Mouse (Mus musculus) kidney, postnatal 0 days (tissue): ENCODE results near the gene Ceacam15. TPM values are rescaled to one million over a fixed set of nuclear protein-coding genes. Genes with fewer than 3 reads are reported as not detected.
A peak's percentile ranks its signal among the peaks of the same experiment; 100 is the strongest.
"Not testable (repeated sequence)": the region's sequence is repeated elsewhere in the genome, so short reads cannot be mapped to it uniquely, and the experiment has no call there.

Experiments used
- ATAC-seq: fragments of 200-750 bp; cut with Nextera tagmentation; replicated peaks from 2 replicates; pipeline ENCODE4 v1.8.0; 2017; ENCODE audit warnings: low read depth, moderate number of reproducible peaks, moderate TSS enrichment, moderate library complexity; ENCODE audit not compliant: low FRiP score
- DNase-seq: peaks from one replicate; pipeline ENCODE4 v3.0.0-alpha.2; 2016; ENCODE audit warnings: low spot score
- H3K27ac ChIP-seq: fragments of 300-500 bp; sonication (generic); 2 replicates; pipeline ENCODE4 v1.5.1; 2014; ENCODE audit warnings: mild to moderate bottlenecking
- H3K27me3 ChIP-seq: fragments of 300-500 bp; sonication (generic); 2 replicates; pipeline ENCODE4 v1.6.1; 2014; ENCODE audit warnings: low read length, mixed read lengths; ENCODE audit not compliant: insufficient read depth
- H3K36me3 ChIP-seq: fragments of 300-500 bp; sonication (generic); 2 replicates; pipeline ENCODE4 v1.6.1; 2014; ENCODE audit warnings: low read length, mixed read lengths; ENCODE audit not compliant: insufficient read depth
- H3K4me1 ChIP-seq: fragments of 300-500 bp; sonication (generic); replicated peaks from 2 replicates; pipeline ENCODE4 v1.6.1; 2014; ENCODE audit warnings: antibody characterized with exemption, low read length, mixed read lengths; ENCODE audit not compliant: insufficient read depth
- H3K4me2 ChIP-seq: fragments of 300-500 bp; sonication (generic); 2 replicates; pipeline ENCODE4 v1.6.1; 2014; ENCODE audit warnings: mild to moderate bottlenecking, low read length, moderate library complexity, mixed read lengths
- H3K4me3 ChIP-seq: fragments of 300-500 bp; sonication (generic); replicated peaks from 2 replicates; pipeline ENCODE4 v1.5.1; 2014; ENCODE audit warnings: low read depth, low read length
- H3K9ac ChIP-seq: fragments of 300-500 bp; sonication (generic); 2 replicates; pipeline ENCODE4 v1.6.1; 2014; ENCODE audit warnings: low read depth, low read length
- H3K9me3 ChIP-seq: fragments of 300-500 bp; sonication (generic); replicated peaks from 2 replicates; pipeline ENCODE4 v1.6.1; 2016; ENCODE audit warnings: low read length, inconsistent platforms, mixed read lengths
- CTCF ChIP-seq: IDR thresholded peaks from 2 replicates; pipeline ENCODE4 v1.5.1; 2016; ENCODE audit warnings: antibody characterized with exemption, low read depth, mild to moderate bottlenecking, moderate library complexity
- WGBS: fragments of 180-500 bp; shearing (Covaris S2); extraction: QIAGEN DNeasy Blood & Tissue Kit; methylation state at CpG from one replicate; pipeline ENCODE4 v1.1.7; 2014; 5-methylcytosine and 5-hydroxymethylcytosine counted together
- polyA plus RNA-seq: library from polyadenylated mRNA; unstranded; fragments of >200 nt; fragmentation: Nextera tagmentation; extraction: Ambion mirVana; gene quantifications from 2 replicates; pipeline ENCODE4 v1.2.1, GENCODE M21; 2015

Gene Ceacam15
- polyA plus RNA-seq: not detected in 2 replicates

DNA sequence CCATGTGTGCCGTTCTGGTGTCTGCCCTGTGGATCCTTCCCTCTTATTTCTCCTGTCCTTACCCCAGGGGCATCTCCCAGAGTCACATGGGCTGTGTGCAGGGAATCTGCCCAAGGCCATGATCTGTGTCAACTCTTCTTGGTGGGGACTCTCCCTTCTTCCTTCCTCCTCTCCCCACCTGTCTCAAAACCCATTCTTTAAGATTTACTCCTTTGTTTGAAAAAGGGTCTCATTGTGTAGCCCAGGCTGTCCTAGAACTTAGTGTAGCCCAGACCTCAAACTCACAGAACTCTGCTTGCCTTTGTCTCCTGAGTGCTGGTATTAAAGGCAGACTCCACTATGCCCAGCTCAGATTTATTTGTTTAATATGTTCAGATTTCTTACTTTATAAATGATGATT, at the start of gene Ceacam15:
Ceacam15 (minus strand) TSS at position 101 of the 400 bp plus-strand sequence.
- H3K4me1 ChIP-seq: no peaks in the 10 kb centered on the region
- ATAC-seq: no peak

GRCm38 (mm10) chr7:16722490-16722889, 47.0 kb upstream of the Ceacam15 start:
- not testable (repeated sequence) for H3K36me3 ChIP-seq, H3K27me3 ChIP-seq, ATAC-seq, H3K4me1 ChIP-seq, H3K9me3 ChIP-seq, H3K4me3 ChIP-seq, H3K27ac ChIP-seq, DNase-seq, H3K9ac ChIP-seq, H3K4me2 ChIP-seq
- 78% methylated on average over 3 of the region's 3 CpGs for WGBS

More for the DNA sequence above, at the start of gene Ceacam15:
- no peak within 1 kb of the TSS for H3K9ac ChIP-seq
- no peak within 1 kb of the TSS for H3K4me2 ChIP-seq
- no peak within 1 kb of the TSS for H3K4me3 ChIP-seq
- no peak within 1 kb of the TSS for H3K27ac ChIP-seq
- no peaks in the 10 kb centered on the region for H3K27me3 ChIP-seq
- H3K36me3 ChIP-seq: no peaks in the 10 kb centered on the region
- TF ChIP-seq CTCF: no peak
- no peak for DNase-seq
- 39% methylated on average over 1 of the region's 1 CpGs for WGBS
- H3K9me3 ChIP-seq: no peaks in the 10 kb centered on the region

- Histone ChIP-seq H3K4me3 (no peak within 1 kb of the TSS), H3K27me3 (no peaks in the 10 kb centered on the region), H3K36me3 (no peaks in the 10 kb centered on the region), H3K9ac (no peak within 1 kb of the TSS), H3K4me1 (no peaks in the 10 kb centered on the region), H3K4me2 (no peak within 1 kb of the TSS), H3K27ac (no peak within 1 kb of the TSS), H3K9me3 (no peaks in the 10 kb centered on the region)
- 91% methylated on average over 2 of the region's 2 CpGs for WGBS
- no peak for ATAC-seq
- TF ChIP-seq CTCF: no peak
- DNase-seq: no peak
These were observed 46.1 kb upstream of the Ceacam15 start, which contains the start of gene Ceacam9 for GRCm38 (mm10) chr7:16721629-16722028. TSS of gene Ceacam9 (plus strand) at chr7:16721929.

GRCm38 (mm10) chr7:16716456-16717152, 41.1 kb upstream of the Ceacam15 start:
- not testable (repeated sequence) for DNase-seq, ATAC-seq, H3K4me3 ChIP-seq, H3K36me3 ChIP-seq, H3K9ac ChIP-seq, H3K4me1 ChIP-seq, H3K9me3 ChIP-seq, H3K4me2 ChIP-seq, H3K27me3 ChIP-seq, H3K27ac ChIP-seq
- 34% methylated on average over 8 of the region's 8 CpGs for WGBS

GRCm38 (mm10) chr7:16712633-16713415, 37.3 kb upstream of the Ceacam15 start:
- no peak overlapping the region for H3K9ac ChIP-seq
- DNase-seq (no peak), ATAC-seq (no peak)
- no peaks in the 10 kb centered on the region for H3K36me3 ChIP-seq
- H3K4me2 ChIP-seq: no peak overlapping the region
- WGBS: 76% methylated on average over 13 of the region's 13 CpGs
- H3K4me1 ChIP-seq: 0 out of 2 replicates have a peak, but pooled peaks cover 4% of the 10 kb centered on the region
- H3K4me3 ChIP-seq: no peak overlapping the region
- no peak overlapping the region for H3K27ac ChIP-seq
- no peaks in the 10 kb centered on the region for H3K27me3 ChIP-seq
- H3K9me3 ChIP-seq: no peaks in the 10 kb centered on the region
- peak; percentile 25; the same call in 1 of the 2 replicates for TF ChIP-seq CTCF

GRCm38 (mm10) chr7:16710604-16711003, 35.1 kb upstream of the Ceacam15 start:
- H3K27ac ChIP-seq: no peak overlapping the region

More at GRCm38 (mm10) chr7:16710604-16711003, 35.1 kb upstream of the Ceacam15 start:
- H3K4me2 ChIP-seq: no peak overlapping the region
- no peaks in the 10 kb centered on the region for H3K9me3 ChIP-seq
- H3K4me1 ChIP-seq: no peaks in the 10 kb centered on the region
- no peak for DNase-seq
- H3K27me3 ChIP-seq: no peaks in the 10 kb centered on the region
- H3K4me3 ChIP-seq: no peak overlapping the region
- no peaks in the 10 kb centered on the region for H3K36me3 ChIP-seq
- H3K9ac ChIP-seq: no peak overlapping the region
- ATAC-seq: no peak
- TF ChIP-seq CTCF: peak; percentile 39; the same call in 1 of the 2 replicates
- 78% methylated on average over 5 of the region's 5 CpGs for WGBS
